Mouse (Mus musculus): Measurements from ENCODE around the gene Arl1. TPM values are rescaled to one million over a fixed set of nuclear protein-coding genes. Genes with fewer than 3 reads are reported as not detected.
"Not testable (repeated sequence)": the region's sequence is repeated elsewhere in the genome, so short reads cannot be mapped to it uniquely, and the experiment has no call there.

Arl1 gene
- total and polyA plus RNA-seq, 3 experiments: 51.7 to 93.6 TPM; not detected in 1

DNA sequence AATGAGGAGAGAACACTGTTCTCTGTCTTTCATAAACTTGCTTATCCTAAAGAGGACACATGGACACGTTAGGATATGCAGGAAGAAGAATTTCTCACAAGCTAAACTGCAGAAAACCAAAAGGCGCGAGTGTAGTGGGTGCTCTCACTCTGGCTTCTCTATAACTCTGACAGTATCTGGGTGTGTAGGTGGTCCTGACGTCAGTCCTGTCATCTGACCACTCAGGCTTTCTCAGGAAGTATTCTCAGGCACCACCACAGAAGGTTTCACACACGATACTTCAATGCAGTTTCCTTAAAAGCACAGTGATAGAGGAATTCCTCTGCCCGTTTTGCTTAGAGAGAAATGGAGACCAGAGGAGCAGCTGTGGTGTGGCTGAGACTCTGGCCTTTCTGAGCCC lies 45.5 kb downstream of the Arl1 start:
- Histone ChIP-seq H3K27ac (ENCODE audit: control insufficient read depth, low read depth, low read length) (no peak overlapping the region), H3K4me3 (ENCODE audit: control insufficient read depth in 1 of 2, insufficient read depth in 1 of 2, low read depth in 2 of 2, low read length in 2 of 2) (no peak overlapping the region), H3K9me3 (replicated peaks; ENCODE audit: insufficient read depth, low read length) (no peaks in the 10 kb centered on the region), H3K79me2 (ENCODE audit: control insufficient read depth, insufficient read depth, low read length, poor library complexity) (no peaks in the 10 kb centered on the region), H3K4me1 (ENCODE audit: control insufficient read depth in 1 of 2, insufficient read depth in 2 of 2, low read length in 2 of 2) (no peaks in the 10 kb centered on the region), H3K9ac (ENCODE audit: control insufficient read depth, low read depth, low read length, poor library complexity, severe bottlenecking) (no peak overlapping the region), H3K36me3 (ENCODE audit: control insufficient read depth in 1 of 2, insufficient read depth in 2 of 2, low read length in 2 of 2) (peaks cover 0 to 7% of the 10 kb centered on the region in 2 experiments; a peak in 2 of 4 replicates), H3K27me3 (ENCODE audit: control insufficient read depth in 1 of 2, insufficient read depth in 2 of 2, low read length in 2 of 2) (no peaks in the 10 kb centered on the region)
- no peak for DNase-seq (ENCODE audit: low read depth, low spot score)
- no peak for TF ChIP-seq JUND (IDR thresholded peaks at IDR 0.05; ENCODE audit: low read depth, low read length)
- TF ChIP-seq RAD21 (IDR thresholded peaks at IDR 0.05; ENCODE audit: low read depth, low read length): no peak
- TF ChIP-seq NRF1 (IDR thresholded peaks at IDR 0.05; ENCODE audit: insufficient read depth, low read depth, low read length, poor library complexity, severe bottlenecking): no peak
- TF ChIP-seq POLR2AphosphoS5 (IDR thresholded peaks at IDR 0.05; ENCODE audit: borderline replicate concordance, low read depth, low read length): no peak
- TF ChIP-seq USF1 (IDR thresholded peaks at IDR 0.05; ENCODE audit: low read depth, low read length): no peak
- TF ChIP-seq TBP (IDR thresholded peaks at IDR 0.05; ENCODE audit: low read depth, low read length): no peak
- TF ChIP-seq MEF2A (IDR thresholded peaks at IDR 0.05; ENCODE audit: extremely low read depth, insufficient replicate concordance, low read depth, low read length, poor library complexity, severe bottlenecking): no peak
- TF ChIP-seq POLR2A (IDR thresholded peaks at IDR 0.05; ENCODE audit: control insufficient read depth in 1 of 2, insufficient read depth in 1 of 2, low read depth in 1 of 2, low read length in 2 of 2, poor library complexity in 1 of 2): no peak
- TF ChIP-seq MYC (IDR thresholded peaks at IDR 0.05; ENCODE audit: low read depth, low read length): no peak
- TF ChIP-seq CHD1 (IDR thresholded peaks at IDR 0.05; ENCODE audit: low read depth, low read length): no peak
- no peak for TF ChIP-seq MYB (IDR thresholded peaks at IDR 0.05; ENCODE audit: low read depth, low read length)
- no peak for TF ChIP-seq NELFE (IDR thresholded peaks at IDR 0.05; ENCODE audit: low read depth, low read length)
- TF ChIP-seq MAZ (IDR thresholded peaks at IDR 0.05; ENCODE audit: low read depth, low read length): no peak
- no peak for TF ChIP-seq MAFK (IDR thresholded peaks at IDR 0.05; ENCODE audit: borderline replicate concordance, low read depth, low read length)
- TF ChIP-seq BHLHE40 (IDR thresholded peaks at IDR 0.05; ENCODE audit: borderline replicate concordance, low read depth, low read length): no peak
- TF ChIP-seq POLR2AphosphoS2 (IDR thresholded peaks at IDR 0.05; ENCODE audit: low read length): no peak
- TF ChIP-seq USF2 (IDR thresholded peaks at IDR 0.05; ENCODE audit: borderline replicate concordance in 1 of 2, insufficient read depth in 1 of 2, low read depth in 1 of 2, low read length in 2 of 2): no peak
- no peak for TF ChIP-seq TAL1 (IDR thresholded peaks at IDR 0.05; ENCODE audit: low read length)
- TF ChIP-seq ZKSCAN1 (IDR thresholded peaks at IDR 0.05; ENCODE audit: low read depth, low read length): no peak
- no peak for TF ChIP-seq ZNF384 (IDR thresholded peaks at IDR 0.05; ENCODE audit: low read depth, low read length)

DNA sequence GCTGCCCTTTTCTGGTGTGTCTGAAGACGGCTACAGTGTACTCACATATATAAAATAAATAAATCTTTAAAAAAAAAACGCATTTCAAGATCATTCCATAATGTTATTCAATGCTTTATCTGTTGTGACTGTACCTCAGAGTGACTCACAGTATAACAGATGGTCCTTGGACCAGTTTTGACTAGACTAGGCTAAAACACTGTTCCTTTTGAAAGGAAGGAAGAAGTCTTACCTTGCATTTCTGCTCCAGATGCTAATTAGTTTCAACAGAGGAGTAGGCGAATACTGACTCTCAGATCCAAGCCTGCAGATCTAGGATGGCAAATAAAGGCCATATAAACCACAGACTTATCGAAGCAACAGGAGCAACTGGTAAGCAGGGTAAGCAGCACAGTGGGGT lies 50.1 kb downstream of the Arl1 start:
- Histone ChIP-seq H3K9me3 (replicated peaks; ENCODE audit: insufficient read depth, low read length) (no peaks in the 10 kb centered on the region), H3K36me3 (ENCODE audit: control insufficient read depth in 1 of 2, insufficient read depth in 2 of 2, low read length in 2 of 2) (peaks cover 0 to 11% of the 10 kb centered on the region in 2 experiments; a peak in 2 of 4 replicates), H3K9ac (ENCODE audit: control insufficient read depth, low read depth, low read length, poor library complexity, severe bottlenecking) (no peak overlapping the region), H3K79me2 (ENCODE audit: control insufficient read depth, insufficient read depth, low read length, poor library complexity) (no peaks in the 10 kb centered on the region; the same call in 1 of the 2 replicates), H3K27me3 (ENCODE audit: control insufficient read depth in 1 of 2, insufficient read depth in 2 of 2, low read length in 2 of 2) (no peaks in the 10 kb centered on the region), H3K4me1 (ENCODE audit: control insufficient read depth in 1 of 2, insufficient read depth in 2 of 2, low read length in 2 of 2) (no peaks in the 10 kb centered on the region), H3K4me3 (ENCODE audit: control insufficient read depth in 1 of 2, insufficient read depth in 1 of 2, low read depth in 2 of 2, low read length in 2 of 2) (no peak overlapping the region), H3K27ac (ENCODE audit: control insufficient read depth, low read depth, low read length) (no peak overlapping the region)
- no peak for TF ChIP-seq RAD21 (IDR thresholded peaks at IDR 0.05; ENCODE audit: low read depth, low read length)
- no peak for TF ChIP-seq MAZ (IDR thresholded peaks at IDR 0.05; ENCODE audit: low read depth, low read length)
- DNase-seq (ENCODE audit: low read depth, low spot score): no peak

DNA sequence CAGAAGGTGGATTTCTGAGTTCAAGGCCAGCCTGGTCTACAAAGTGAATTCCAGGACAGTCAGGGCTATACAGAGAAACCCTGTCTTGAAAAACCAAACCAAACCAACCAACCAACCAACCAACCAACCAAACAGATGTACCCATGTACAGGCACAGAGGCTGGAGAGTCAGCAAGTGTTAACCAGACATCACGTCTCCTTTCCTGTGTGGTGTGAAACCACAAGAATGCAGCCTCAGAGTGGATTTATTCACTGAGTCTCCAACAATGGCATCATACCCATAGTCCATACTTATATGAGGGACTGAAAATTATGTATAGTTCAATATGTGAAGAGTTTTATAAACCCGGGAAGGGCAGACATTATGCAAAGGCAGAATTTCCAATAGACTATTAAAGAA lies 52.5 kb downstream of the Arl1 start:
- peaks cover 0 to 12% of the 10 kb centered on the region in 2 experiments; a peak in 2 of 4 replicates for H3K36me3 ChIP-seq (ENCODE audit: control insufficient read depth in 1 of 2, insufficient read depth in 2 of 2, low read length in 2 of 2)
- not testable (repeated sequence) for H3K9me3 ChIP-seq (replicated peaks; ENCODE audit: insufficient read depth, low read length); H3K27ac ChIP-seq (ENCODE audit: control insufficient read depth, low read depth, low read length); H3K9ac ChIP-seq (ENCODE audit: control insufficient read depth, low read depth, low read length, poor library complexity, severe bottlenecking); H3K79me2 ChIP-seq (ENCODE audit: control insufficient read depth, insufficient read depth, low read length, poor library complexity); H3K4me1 ChIP-seq (ENCODE audit: control insufficient read depth in 1 of 2, insufficient read depth in 2 of 2, low read length in 2 of 2); H3K27me3 ChIP-seq (ENCODE audit: control insufficient read depth in 1 of 2, insufficient read depth in 2 of 2, low read length in 2 of 2); H3K4me3 ChIP-seq (ENCODE audit: control insufficient read depth in 1 of 2, insufficient read depth in 1 of 2, low read depth in 2 of 2, low read length in 2 of 2); DNase-seq (ENCODE audit: low read depth, low spot score)

Data from MEL (cell line).